In genomic region chr5:39643260-39643923, GRCm38 (mm10) we compare ENCODE assay signal across 8 mouse cellular contexts.
A peak's percentile ranks its signal among the peaks of the same experiment; 100 is the strongest.
DNase-seq lines count a peak whose midpoint lies in the region; ATAC-seq and TF ChIP-seq lines count a peak whose summit lies in the region.

No protein-coding gene starts in this region.

- peak overlapping the region; percentile 91 for H3K4me2 ChIP-seq in forebrain, embryonic 11.5 days (ENCODE audit: low read depth, low read length, severe bottlenecking)
- peak overlapping the region; percentile 92 for H3K4me2 ChIP-seq in limb, embryonic 11.5 days (ENCODE audit: low read depth, severe bottlenecking)

- no peak for TF ChIP-seq CTCF in heart, adult 2 months (IDR thresholded peaks at IDR 0.05)
- TF ChIP-seq CTCF in ES-Bruce4 (IDR thresholded peaks at IDR 0.05; ENCODE audit: low read depth, low read length) = no peak
- no peak for TF ChIP-seq CTCF in olfactory bulb, adult 2 months (IDR thresholded peaks at IDR 0.05; ENCODE audit: insufficient read depth, low read depth, low read length)

- peak overlapping the region; percentile 59 for H3K9ac ChIP-seq in heart, adult 2 months (ENCODE audit: low read depth, low read length)
- peak overlapping the region; percentile 45; the same call in 1 of the 2 replicates for H3K9ac ChIP-seq in ES-Bruce4 (ENCODE audit: low read depth, poor library complexity, severe bottlenecking)
- H3K9ac ChIP-seq in forebrain, embryonic 11.5 days (ENCODE audit: low read length) = no peak overlapping the region; the same call in 1 of the 2 replicates
- H3K9ac ChIP-seq in limb, embryonic 11.5 days (ENCODE audit: low read length) = no peak overlapping the region

- no peak for TF ChIP-seq EP300 in heart, adult 2 months (IDR thresholded peaks at IDR 0.05; ENCODE audit: insufficient read depth, low read depth, low read length)
- TF ChIP-seq EP300 in ES-Bruce4 (IDR thresholded peaks at IDR 0.05; ENCODE audit: insufficient read depth, low read depth, low read length) = no peak

- H3K27ac ChIP-seq in heart, adult 2 months = peak overlapping the region; percentile 77
- no peak overlapping the region for H3K27ac ChIP-seq in ES-Bruce4 (ENCODE audit: insufficient read depth, low read length)
- no peak overlapping the region for H3K27ac ChIP-seq in forebrain, embryonic 11.5 days (ENCODE audit: low read depth, low read length)
- H3K27ac ChIP-seq in limb, embryonic 11.5 days (replicated peaks; ENCODE audit: low read depth, low read length) = no peak overlapping the region
- H3K27ac ChIP-seq in olfactory bulb, adult 2 months (ENCODE audit: insufficient read depth, low read depth, low read length) = peak overlapping the region; percentile 90

- no peak for ATAC-seq in forebrain, embryonic 11.5 days (replicated peaks; ENCODE audit: low FRiP score)
- ATAC-seq in limb, embryonic 11.5 days (ENCODE audit: insufficient number of reproducible peaks, low FRiP score, low TSS enrichment, low read depth) = no peak

- peak overlapping the region; percentile 91 for H3K4me3 ChIP-seq in heart, adult 2 months
- no peak overlapping the region; the same call in 1 of the 2 replicates for H3K4me3 ChIP-seq in ES-Bruce4 (ENCODE audit: low read depth, low read length)
- H3K4me3 ChIP-seq in forebrain, embryonic 11.5 days (ENCODE audit: low read depth, low read length) = peak overlapping the region; percentile 60
- H3K4me3 ChIP-seq in limb, embryonic 11.5 days (ENCODE audit: low read depth, low read length) = peak overlapping the region; percentile 55
- H3K4me3 ChIP-seq in olfactory bulb, adult 2 months (ENCODE audit: insufficient read depth, low read depth, low read length) = peak overlapping the region; percentile 80

- no peaks in the 10 kb centered on the region for H3K36me3 ChIP-seq in heart, adult 2 months (ENCODE audit: control insufficient read depth, insufficient read depth, low read length)
- H3K36me3 ChIP-seq in ES-Bruce4 (ENCODE audit: control insufficient read depth, insufficient read depth, low read length, poor library complexity, severe bottlenecking) = no peaks in the 10 kb centered on the region
- no peaks in the 10 kb centered on the region for H3K36me3 ChIP-seq in forebrain, embryonic 11.5 days (ENCODE audit: control insufficient read depth, insufficient read depth, low read length)
- no peaks in the 10 kb centered on the region for H3K36me3 ChIP-seq in limb, embryonic 11.5 days (ENCODE audit: control insufficient read depth, insufficient read depth, low read length)

- DNase-seq in heart, adult 2 months = peak in 1 of 2 experiments; percentile 30
- no peak for DNase-seq in heart, postnatal 4 days
- DNase-seq in forebrain, embryonic 11.5 days (ENCODE audit: low spot score) = no peak
- DNase-seq in limb, embryonic 11.5 days (ENCODE audit: low spot score) = peak; percentile 40
- DNase-seq in ovary, postnatal 36 days (ENCODE audit: low spot score) = no peak
- no peak for DNase-seq in urinary bladder, postnatal 14 days (ENCODE audit: low spot score)

- no peaks in the 10 kb centered on the region; the same call in 1 of the 2 replicates for H3K4me1 ChIP-seq in heart, adult 2 months (ENCODE audit: control insufficient read depth, insufficient read depth, low read length)
- no peaks in the 10 kb centered on the region for H3K4me1 ChIP-seq in ES-Bruce4 (ENCODE audit: control insufficient read depth, insufficient read depth, low read length)
- H3K4me1 ChIP-seq in forebrain, embryonic 11.5 days (replicated peaks; ENCODE audit: control insufficient read depth, insufficient read depth, low read length) = no peaks in the 10 kb centered on the region
- peaks cover 3% of the 10 kb centered on the region; the same call in 1 of the 2 replicates for H3K4me1 ChIP-seq in limb, embryonic 11.5 days (ENCODE audit: control insufficient read depth, insufficient read depth, low read length)
- H3K4me1 ChIP-seq in olfactory bulb, adult 2 months (ENCODE audit: control insufficient read depth, insufficient read depth, low read length) = peaks cover 2% of the 10 kb centered on the region; the same call in 1 of the 2 replicates

- WGBS in heart, adult 2 months = 4% methylated on average over 22 of the region's 22 CpGs
- WGBS in forebrain, embryonic 11.5 days = 3% methylated on average over 22 of the region's 22 CpGs
- 2% methylated on average over 22 of the region's 22 CpGs for WGBS in limb, embryonic 11.5 days
- under 1% methylated on average over 22 of the region's 22 CpGs for WGBS in olfactory bulb, adult 2 months

- intact Hi-C loops in heart, adult 2 months (cut with DNase I) = loop anchor here (5.0 kb wide), 2 partner anchors 189 to 431 kb away; no protein-coding TSS in a partner anchor

- H3K9me3 ChIP-seq in ES-Bruce4 (replicated peaks; ENCODE audit: control insufficient read depth, insufficient read depth, low read length, poor library complexity, severe bottlenecking) = no peaks in the 10 kb centered on the region
- H3K9me3 ChIP-seq in forebrain, embryonic 11.5 days (ENCODE audit: control insufficient read depth, low read length) = no peaks in the 10 kb centered on the region
- H3K9me3 ChIP-seq in limb, embryonic 11.5 days (ENCODE audit: control insufficient read depth, low read length) = no peaks in the 10 kb centered on the region

- H3K79me2 ChIP-seq in heart, adult 2 months (replicated peaks; ENCODE audit: control insufficient read depth, insufficient read depth, low read length) = no peaks in the 10 kb centered on the region

- no peaks in the 10 kb centered on the region for H3K27me3 ChIP-seq in heart, adult 2 months (ENCODE audit: control insufficient read depth, insufficient read depth, low read length)
- peaks cover 3% of the 10 kb centered on the region for H3K27me3 ChIP-seq in ES-Bruce4 (ENCODE audit: control insufficient read depth, insufficient read depth, low read length, poor library complexity, severe bottlenecking)
- peaks cover 3% of the 10 kb centered on the region; the same call in 1 of the 2 replicates for H3K27me3 ChIP-seq in forebrain, embryonic 11.5 days (ENCODE audit: control insufficient read depth, insufficient read depth, low read length)
- peaks cover 19% of the 10 kb centered on the region for H3K27me3 ChIP-seq in limb, embryonic 11.5 days (ENCODE audit: control insufficient read depth, insufficient read depth, low read length)

- no peak for TF ChIP-seq POLR2A in heart, adult 2 months (IDR thresholded peaks at IDR 0.05; ENCODE audit: insufficient read depth, low read depth, low read length)
- TF ChIP-seq POLR2A in ES-Bruce4 (IDR thresholded peaks at IDR 0.05; ENCODE audit: insufficient read depth, low read length) = no peak
- 0 out of 2 replicates have a peak, but pooled peaks have one; percentile 5 for TF ChIP-seq POLR2A in olfactory bulb, adult 2 months (IDR thresholded peaks at IDR 0.05; ENCODE audit: insufficient read depth, low read depth, low read length)

Comparison
In these comparisons a context has a peak if more than half of its experiments do, and no peak if none do; other contexts are left out.
1. H3K27ac ChIP-seq: peak in heart, adult 2 months (single experiment) and olfactory bulb, adult 2 months (single experiment); none in ES-Bruce4 (single experiment), forebrain, embryonic 11.5 days (single experiment) and limb, embryonic 11.5 days (single experiment).
2. H3K9ac ChIP-seq: peak in heart, adult 2 months (single experiment) and ES-Bruce4 (single experiment); none in forebrain, embryonic 11.5 days (single experiment) and limb, embryonic 11.5 days (single experiment).